Mouse (Mus musculus) frontal cortex, postnatal 36 days (tissue): ENCODE measurements around the gene Lrrn2.

ENCODE experiments used
- DNase-seq, 2 experiments: peaks; one replicate each; pipeline ENCODE4 v3.0.0; 2022; ENCODE audit warnings: low spot score in 2 of 2

Lrrn2 gene

DNA sequence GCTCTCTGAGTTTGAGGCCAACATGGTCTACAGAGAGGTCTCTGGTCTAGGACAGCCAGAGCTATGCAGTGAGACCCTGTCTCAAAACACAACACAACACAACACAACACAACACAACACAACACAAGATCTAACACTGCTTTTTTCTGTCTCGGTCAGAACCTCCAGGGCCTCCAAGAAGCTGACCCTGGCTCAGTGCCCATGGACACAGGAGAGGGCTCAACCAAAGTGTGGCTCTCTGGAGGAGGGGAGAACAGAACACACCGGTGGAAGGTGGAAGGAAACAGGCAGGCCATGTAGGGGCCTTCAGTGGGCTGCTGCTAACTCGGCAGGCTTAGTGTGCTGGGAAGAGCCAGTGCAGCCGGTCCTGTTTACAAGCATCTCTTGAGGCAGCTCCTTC is 5.6 kb downstream of the Lrrn2 start:
- no peak for DNase-seq

DNA sequence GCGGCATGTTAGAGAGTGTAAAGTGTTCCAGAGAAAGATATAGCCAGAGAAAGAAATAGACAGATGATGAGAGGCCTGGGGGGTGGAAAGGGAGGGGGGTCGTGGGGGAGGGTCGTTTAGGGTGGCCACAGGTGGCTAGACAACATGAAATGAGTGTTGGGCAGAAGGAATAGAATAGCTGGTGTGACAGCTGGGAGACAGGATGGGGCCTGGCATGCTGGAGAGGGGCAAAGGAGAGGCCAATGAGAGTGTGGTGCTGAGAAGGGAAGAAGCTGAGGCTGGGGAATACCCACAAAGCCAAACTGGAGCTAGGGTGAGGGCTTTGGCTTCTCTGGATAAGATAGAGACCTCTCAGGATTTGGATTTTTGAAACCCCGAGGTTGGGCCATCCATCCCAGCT is 6.6 kb downstream of the Lrrn2 start:
- no peak for DNase-seq

DNA sequence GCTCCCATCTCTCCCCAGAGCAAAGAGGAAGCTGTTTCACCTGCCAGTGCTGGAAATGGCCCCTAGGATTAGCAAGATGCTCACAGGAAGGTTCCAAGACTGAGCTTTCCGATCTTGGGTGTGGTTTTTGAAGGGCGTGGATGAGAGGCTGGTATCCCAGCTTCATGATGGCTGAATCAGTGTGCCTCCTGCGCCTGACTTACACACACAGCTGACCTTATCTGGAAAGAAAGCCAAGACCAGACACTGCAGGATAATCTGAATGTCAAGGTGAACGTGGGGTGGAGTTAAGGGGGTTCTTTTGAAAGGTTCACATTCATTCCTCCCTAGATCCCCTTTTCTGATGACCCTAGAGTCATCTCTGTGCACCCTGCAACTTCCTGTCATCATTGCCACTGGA is 8.7 kb downstream of the Lrrn2 start:
- no peak for DNase-seq

DNA sequence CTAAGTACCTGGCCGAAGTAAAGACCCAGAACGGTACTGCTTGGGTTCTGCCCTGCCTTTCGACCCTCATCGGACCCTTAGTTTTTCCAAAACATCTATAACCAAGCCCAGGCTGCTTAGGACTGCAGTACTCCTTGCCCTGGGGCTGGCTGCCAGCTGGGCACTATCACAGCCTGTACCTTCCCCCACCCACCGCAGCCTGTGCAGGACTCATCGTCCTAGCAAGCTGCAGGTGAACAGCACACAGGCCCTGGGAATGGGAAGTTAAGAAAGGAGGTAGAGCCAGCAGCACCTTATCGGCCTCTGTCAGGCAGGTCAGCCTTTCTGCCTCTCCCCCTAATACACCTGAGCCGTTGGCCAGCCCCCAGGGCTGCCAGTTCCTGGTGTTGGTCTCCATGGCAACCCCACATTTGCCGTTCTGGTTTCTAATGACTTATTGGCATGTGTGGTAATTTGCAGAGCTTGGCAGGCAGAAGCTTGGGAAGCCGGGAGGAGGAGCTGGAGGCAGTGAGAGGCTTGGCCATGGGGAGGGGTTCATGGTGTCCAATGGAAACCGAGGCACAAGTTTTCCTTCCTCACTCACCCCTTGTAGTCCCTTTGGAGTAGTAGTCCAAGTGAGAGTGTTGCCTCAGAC is 10.2 kb downstream of the Lrrn2 start:
- DNase-seq = no peak

DNA sequence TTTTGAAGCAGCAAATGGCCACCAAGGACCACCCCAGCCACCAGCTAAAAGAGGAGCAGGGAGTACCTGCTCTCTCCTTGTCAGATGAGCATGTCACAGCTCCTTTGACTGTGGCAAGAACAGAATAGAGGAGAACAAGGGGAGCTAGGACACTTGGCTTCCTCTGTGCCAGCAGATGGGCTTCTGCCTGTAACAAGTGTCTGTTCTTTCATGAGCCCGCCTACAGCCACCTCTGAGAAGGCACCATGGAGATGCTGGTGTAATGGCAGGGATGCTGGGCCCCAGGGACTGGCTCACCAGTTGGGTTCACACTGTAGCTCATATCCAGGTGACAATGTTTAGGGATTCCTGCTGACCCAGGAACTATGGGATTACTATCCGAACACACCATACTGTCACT is 12.0 kb downstream of the Lrrn2 start:
- DNase-seq = peak in 1 of 2 experiments; percentile 57

DNA sequence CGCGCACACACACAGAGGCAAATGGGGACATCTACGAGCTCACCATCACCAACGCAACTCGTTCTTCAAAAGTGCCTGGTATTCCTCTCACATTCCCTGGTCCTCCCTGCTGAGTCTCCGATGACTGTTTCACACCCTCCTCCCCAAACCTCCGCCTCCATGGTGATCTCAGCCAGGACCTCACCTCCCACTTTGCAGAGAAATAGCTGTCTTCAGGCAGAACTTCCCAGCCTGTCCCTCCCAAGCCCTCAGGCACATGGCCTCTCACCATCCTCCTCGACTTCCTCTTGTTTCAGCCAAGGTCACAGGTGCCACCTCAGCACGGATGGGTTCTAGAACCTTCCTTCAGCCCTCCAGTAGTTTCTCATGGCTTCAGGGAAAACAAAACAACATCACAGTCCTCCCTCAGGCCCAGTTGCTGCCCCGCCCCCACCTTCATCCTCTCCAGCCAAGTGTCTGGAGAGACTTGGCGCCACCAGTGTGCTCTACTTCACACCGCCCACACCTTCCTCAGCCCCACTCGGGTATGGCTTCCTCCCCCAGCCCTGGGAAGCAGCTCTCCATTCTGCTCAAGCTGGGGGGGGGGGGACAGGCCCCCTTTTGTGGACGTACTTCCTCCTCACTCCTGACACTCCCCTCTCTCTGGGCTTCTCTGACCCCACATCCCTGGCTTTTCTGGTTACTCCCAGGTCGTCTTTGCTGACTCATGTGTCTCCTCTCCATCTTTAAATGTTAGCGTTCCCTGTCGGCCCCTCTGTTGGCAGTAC is 13.4 kb downstream of the Lrrn2 start:
- DNase-seq = peak; percentile 81 to 83

DNA sequence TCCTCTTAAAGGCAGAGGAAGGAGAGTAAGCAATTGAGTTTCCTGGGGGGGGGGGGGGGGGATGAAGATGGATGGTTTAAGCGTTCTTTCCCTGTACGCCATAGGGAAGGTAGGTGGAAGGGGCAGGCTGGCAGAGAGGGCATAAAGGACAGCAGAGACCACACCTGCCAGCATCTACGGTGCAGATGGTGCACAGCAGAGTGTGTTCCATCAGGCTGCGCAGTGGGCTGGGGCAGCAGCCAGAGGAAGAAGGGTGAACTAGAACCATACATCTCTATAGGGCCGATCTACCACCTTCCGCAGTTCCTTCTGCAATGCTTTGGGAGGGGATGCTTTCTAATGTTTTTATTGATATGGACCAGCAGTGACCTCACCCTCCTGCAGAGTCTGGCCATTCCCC is 19.0 kb downstream of the Lrrn2 start:
- no peak for DNase-seq

DNA sequence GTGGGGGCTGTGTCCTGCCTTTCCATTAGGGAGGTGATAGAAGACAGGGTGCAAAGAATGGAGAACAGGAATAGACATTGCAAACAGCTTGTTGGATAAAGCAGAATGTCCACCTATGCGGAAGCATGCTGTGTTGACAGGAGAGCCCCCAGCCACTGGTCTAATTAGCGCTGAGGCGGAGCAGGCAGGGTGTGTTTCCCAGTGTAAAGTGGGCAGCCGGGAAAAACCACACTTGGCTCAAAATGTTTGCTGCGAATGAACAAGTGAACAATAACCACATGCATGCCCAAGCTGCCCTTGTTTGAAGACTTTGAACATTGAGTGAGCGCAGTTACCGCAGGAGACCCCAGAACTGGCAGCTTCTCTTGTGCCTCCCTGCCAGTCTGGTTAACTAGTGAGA is 19.6 kb downstream of the Lrrn2 start:
- no peak for DNase-seq

DNA sequence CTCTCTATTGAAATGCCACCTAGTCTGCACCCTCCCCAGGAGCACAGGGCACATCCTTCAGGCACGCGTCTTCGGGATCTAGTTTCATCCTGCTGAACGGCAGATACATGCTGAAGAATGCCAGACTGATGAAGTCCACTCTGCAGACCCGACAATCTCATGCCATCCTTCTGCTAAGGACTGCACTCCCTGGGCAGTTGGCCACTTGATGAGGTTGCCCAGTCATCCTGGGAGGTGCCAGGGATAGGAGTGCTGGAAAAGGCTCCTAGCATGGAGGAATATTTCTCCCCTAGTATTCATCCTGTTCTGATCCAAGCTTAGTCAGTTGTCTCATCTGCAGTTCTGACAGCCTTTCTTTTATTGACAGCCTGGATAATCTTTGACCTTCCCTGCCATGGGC is 20.9 kb downstream of the Lrrn2 start:
- no peak for DNase-seq

DNA sequence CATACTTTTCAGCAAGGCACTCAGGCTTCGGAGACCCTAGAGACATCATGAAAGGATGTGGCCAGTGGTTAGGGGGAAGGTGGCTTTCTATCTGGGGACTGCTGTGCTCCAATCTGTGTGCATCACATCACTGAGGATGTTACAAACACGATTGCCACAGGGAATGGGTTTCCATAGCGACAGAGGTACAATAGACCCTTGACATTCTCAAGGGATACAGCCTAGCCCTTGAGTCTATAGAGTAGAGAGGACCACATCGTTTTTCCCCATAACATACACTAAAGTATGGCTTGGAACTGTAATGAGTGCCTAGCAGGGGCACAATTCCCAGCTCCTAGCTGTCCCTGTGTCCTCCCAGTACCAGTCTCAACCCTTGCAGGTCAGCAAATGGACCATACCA is 23.4 kb downstream of the Lrrn2 start:
- DNase-seq = no peak

DNA sequence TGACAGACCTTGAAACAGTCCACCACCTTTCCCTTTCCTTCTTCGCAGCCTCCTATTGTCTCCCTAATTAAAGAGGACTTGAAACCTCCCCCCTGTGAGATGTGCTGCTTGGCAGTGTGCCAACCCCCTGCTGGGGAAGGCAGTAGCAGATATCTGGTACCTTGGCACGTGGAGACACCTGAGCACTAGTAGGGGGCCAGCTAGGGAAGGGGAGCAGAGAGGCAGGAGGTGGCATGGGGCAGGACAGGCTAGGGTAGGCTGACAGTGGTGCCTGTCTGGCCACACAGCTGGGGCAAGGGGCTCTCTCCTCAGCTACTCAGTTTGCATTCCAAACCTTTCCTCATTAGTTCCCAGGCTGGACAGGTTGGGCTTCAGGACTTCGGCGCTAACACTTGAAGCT is 29.0 kb downstream of the Lrrn2 start:
- no peak for DNase-seq

DNA sequence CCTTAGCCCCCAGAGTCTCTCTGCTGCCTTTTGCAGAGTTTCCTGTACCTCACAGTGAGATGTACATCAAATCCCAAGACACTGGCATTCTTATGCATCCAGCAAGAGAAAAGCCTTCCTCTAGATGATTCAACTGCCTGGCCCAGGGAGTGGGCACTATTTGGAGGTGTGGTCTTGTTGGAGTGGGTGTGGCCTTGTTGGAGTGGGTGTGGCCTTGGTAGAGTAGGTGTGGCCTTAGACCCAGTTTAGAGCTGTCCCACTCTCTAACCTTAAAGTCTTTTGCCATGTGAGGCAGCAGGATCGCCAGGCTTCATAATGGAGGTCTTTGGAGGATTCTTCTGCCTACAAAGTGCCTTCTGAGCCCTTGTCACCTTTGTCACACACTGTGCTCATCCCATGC is 29.9 kb downstream of the Lrrn2 start:
- no peak for DNase-seq

DNA sequence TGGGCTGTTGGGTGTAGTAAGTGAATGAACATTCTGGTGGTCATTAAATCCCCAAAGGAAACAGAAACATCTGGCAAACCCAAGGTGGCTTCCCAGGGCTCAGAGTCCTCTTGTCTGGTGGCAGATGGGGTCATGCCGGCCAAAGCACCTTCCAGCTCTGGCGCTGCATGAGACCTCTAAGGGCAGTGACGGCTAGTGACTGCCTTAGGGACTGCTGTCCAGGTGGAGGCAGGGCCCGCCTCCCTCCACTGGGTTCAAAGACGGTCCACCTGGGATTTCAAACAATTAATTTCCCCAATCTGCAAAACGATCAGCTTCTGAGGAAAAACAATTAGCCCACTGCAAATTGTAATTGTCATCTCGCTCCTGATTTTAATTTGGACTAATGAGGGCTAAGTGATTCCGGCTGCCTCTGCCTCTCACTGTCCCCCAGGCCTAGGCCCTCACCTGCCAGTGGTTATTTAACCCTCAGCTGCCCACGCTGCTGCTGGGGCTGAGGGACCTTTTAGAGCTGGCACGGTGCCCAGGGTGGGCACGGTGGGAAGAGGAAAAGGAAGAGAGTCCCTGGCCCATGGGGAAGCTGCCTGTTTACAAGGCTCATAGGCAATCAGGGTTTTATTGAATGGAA is 30.5 kb downstream of the Lrrn2 start:
- DNase-seq = no peak

DNA sequence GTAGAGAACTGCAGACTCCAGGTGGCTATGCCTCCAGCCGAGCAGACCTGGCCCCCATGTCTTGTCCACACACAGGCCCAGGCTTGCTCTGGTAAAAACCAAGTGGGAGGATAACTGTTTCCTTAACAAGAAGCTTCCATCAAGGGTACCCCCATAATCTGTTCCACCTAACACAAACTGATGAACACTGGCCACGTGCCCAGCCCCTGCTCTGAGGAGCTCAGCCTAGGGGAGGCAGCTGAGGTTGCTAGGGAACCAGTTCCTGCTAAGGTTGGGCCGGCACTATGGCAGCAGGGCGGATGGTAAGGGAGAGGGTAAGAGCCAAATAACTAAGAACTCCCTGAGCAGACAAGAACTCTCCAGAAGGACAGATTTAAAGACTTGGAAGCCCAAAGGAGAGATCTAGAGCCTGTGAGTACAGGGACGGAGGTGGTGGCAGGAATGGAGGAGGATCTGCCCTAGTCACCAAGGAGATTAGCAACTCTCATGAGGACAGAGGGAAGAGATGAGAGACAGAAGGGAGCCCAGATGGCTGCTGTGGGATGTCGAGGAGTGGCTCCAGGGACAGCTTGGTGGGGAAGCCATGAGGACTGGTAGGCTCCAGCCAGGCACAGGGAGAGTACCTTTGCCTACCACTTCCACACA is 35.9 kb downstream of the Lrrn2 start:
- peak; percentile 79 to 86 for DNase-seq

DNA sequence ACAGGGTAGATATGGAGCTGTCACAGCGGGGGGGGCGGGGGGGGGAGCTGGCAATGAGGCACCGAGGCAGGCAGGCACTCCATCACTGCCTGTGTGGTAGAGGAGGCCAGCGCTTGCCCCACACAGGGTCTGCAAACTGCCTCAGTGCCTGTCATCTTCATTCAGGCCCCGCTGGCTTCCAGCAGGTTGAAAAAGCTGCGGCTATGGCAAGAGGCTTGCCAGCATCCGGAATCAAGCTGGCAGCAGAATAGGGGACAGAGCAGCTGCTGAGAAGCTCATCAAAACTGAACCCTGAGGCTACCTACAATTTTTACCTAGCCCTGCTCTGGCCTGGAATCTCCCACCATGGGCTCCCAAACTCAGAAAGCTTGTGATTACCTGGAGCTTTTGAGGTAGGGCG is 37.5 kb downstream of the Lrrn2 start:
- no peak for DNase-seq

DNA sequence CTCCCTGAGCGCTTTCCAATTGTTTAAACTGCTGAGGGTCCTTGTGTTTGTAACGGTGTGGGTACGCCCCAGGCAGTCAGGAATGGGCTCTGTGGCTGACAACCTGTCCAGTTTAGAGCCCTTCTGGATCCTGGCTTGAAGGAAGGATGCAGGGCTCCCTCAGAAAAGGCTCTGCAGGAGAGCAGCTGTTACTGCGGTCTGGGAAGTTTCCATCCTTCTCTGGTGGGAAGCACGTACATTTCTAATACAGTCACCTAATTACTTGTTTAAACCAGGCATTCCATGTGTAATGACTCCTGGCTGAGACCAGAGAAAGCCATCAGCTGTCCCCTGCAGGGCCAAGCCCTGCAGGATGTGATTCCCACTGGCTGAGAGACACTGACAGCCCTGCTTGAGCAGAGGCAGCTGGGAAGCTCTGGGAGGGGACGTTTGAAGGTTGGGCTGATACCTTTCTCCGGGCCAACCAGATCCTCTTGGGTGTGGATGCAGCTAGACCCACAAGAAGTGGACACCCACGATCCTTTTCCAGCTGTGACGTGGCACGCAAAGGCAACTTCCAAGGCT is 38.1 kb downstream of the Lrrn2 start:
- no peak for DNase-seq

DNA sequence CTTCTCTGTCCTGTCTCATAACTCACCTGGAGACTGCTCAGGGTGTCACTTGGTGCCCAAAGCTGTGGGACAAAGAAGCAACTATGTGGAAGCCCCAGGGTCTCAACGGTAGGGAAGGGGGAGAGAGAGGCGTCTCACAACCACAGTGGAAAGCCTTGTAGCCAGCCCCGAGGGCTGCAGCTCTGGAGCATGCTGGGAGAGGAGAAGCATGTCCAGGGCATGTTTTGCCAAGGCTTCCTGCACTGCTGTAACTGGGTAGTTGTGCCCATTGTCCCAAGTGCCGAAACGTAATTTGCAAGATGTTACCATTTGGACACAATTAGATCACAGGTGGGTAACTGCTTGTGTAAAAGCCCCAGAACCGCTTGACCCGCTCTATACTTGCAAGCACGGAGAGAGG is 39.2 kb downstream of the Lrrn2 start:
- DNase-seq = no peak

DNA sequence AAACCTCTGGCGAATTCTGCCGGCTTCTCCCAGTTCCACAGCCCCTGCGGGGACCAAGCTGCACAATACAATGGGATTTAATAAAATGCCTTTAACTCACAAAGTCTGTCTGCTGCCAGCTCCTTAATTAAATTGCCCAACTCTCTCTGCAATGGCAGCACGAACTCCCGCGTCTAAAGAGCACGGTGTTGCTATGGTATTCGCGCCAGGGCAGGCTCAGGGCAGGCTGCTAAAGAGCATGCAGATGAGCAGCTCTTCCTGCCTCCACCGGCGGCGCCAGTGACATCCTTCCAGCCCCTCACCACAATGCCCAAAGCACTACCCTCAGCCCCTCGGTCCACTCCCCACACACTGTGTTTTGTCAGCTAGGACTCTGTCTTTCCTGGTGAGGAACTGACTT is 41.0 kb downstream of the Lrrn2 start:
- no peak for DNase-seq

DNA sequence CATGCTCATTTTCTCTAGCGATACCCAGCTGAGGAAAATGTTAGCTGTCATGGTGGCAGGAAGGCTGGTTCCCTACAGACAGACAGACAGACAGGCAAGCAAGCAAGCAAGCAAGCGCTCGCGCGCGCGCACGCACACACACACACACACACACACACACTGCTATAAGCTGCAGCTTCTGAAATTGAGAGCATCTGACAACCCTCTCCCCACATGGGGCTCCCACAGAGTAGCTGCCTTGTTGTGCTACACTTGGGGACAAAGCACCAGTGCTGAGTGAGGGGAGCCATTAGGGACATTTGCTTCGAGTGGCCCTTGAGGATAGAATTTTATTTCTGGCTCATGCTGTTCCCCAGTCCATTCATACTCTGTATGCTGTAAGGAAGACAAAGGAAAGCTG is 42.2 kb downstream of the Lrrn2 start:
- no peak for DNase-seq

DNA sequence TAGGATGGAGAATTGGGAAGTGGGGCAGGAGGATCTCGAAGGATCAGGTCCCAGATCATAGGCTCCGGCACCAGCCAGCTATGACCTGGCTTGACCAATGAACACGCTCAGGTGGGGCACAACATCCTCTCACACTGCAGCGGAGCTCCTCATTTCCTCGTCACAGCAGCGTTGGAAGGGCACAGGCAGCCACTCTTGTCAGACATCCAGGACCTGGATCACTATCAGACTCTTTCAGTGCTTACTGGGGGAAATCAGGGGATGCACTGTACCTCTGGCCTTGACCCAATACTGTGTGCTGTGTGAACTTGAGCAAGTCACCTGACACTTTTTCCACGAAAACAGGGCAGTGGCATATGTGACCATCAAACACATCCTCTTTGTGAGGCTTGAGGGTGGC is 45.2 kb downstream of the Lrrn2 start:
- no peak for DNase-seq

DNA sequence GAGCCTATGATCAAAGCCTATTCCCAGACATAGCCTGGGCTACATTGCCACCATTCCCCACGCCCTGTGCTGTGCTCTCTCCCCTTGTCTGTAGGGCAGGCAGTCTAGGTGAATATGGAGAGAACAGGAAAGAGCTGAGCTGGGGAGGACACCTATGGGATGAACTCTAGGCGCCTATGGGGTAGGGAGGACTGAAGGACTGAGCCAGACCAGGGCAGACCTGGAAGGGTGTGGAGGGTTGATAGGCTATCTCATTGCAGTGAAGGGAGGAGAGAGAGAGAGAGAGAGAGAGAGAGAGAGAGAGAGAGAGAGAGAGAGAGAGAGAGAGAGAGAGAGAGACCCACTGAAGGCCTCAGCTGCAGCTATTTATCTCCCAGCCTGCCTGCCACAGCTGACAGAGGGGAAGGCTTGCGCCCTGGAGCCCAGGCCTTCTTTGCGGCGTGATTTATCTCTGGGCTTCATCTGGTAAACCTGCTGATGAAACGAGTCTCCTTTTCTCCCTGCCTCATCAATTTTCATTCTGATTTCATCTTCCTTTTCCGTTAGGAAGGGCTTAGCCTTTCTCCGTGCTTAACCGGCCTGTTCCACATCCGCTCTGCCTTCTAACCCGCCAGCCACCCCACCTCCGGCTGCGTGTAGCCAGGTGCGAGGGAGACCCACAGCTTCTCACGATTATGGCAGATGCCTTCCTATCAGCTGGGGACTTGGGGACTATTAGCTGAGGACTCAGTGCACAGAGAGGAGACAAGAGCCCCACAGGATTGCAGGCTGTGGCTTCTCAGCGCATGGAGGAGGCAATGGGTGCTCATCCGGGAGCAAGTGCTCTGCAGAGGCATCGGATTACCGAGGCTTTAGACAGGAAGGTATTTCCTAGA is 48.2 kb downstream of the Lrrn2 start:
- DNase-seq = no peak

DNA sequence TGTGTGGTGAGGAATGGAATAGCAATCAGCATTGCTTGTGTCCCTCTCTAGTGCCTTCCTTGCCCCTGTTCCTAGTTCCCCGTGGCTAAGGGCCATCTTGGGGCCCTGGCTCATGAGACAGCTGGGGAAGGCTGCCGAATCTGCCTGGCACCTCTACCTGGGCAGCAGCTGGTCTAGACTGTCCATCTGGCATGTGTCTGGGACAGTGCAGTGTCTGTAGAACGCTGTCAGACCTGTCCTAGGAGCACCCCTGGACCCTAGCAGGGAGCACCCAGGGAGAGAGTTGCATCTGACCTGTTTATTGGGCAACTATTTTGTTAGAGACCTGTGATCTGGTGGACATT is 48.8 kb downstream of the Lrrn2 start:
- DNase-seq = no peak
